Mouse (Mus musculus) myocyte (in vitro differentiated cells): ENCODE data around the gene Gm45261.

ENCODE experiments used
- CEBPB ChIP-seq: IDR thresholded peaks from 2 replicates; pipeline ENCODE4 v1.6.1; 2011; ENCODE audit warnings: mild to moderate bottlenecking, moderate library complexity; ENCODE audit not compliant: poor library complexity, insufficient read depth, severe bottlenecking
- E2F4 ChIP-seq: IDR thresholded peaks from one replicate; pipeline ENCODE4 v1.6.1; 2011; ENCODE audit warnings: mild to moderate bottlenecking, control low read depth, moderate library complexity; ENCODE audit not compliant: insufficient read depth
- MYOD1 ChIP-seq, 3 experiments: IDR thresholded peaks; one replicate each; pipeline ENCODE4 v1.6.1; 2011; ENCODE audit warnings: control low read depth in 2 of 3, low read depth in 2 of 3, mild to moderate bottlenecking in 2 of 3, moderate library complexity in 1 of 3; ENCODE audit not compliant: insufficient read length in 2 of 3, control insufficient read depth in 1 of 3
- POLR2A ChIP-seq: IDR thresholded peaks from one replicate; pipeline ENCODE4 v1.6.1; 2011; ENCODE audit warnings: low read depth, mild to moderate bottlenecking, control low read depth, moderate library complexity; ENCODE audit not compliant: insufficient read length
- POLR2AphosphoS2 ChIP-seq: IDR thresholded peaks from one replicate; pipeline ENCODE4 v1.6.1; 2011; ENCODE audit warnings: low read depth, control low read depth; ENCODE audit not compliant: insufficient read length
- TCF3 ChIP-seq: IDR thresholded peaks from one replicate; pipeline ENCODE4 v1.6.1; 2011; ENCODE audit warnings: low read depth, control low read depth; ENCODE audit not compliant: insufficient read length
- USF1 ChIP-seq: IDR thresholded peaks from one replicate; pipeline ENCODE4 v1.6.1; 2011; ENCODE audit warnings: low read depth, mild to moderate bottlenecking, control low read depth, moderate library complexity

DNA sequence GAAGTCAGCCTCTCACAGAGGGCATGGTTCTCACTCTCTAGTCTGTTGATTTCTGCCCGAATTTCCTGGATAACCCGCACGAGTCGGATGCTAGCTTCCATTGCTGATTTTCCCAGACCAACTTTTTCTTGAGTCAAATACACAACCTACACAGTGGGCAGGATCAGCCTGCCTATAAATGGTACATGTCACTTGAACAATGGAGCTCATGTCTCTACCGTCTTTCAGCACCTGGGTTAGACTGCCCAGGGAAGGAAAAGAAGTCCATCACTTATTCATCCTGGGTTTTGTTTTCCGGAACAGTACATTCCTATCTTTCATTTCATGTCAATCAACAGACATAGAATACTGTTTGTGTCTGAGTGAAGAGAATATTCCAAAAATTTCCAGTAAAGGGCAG is at the start of gene Gm45261:
- TF ChIP-seq MYOD1 (IDR thresholded peaks at IDR 0.05; ENCODE audit: control insufficient read depth in 1 of 3, insufficient read length in 2 of 3, low read depth in 2 of 3) (no peak), POLR2A (no peak), USF1 (no peak), TCF3 (no peak), CEBPB (no peak), E2F4 (no peak), POLR2AphosphoS2 (no peak)
